Mouse (Mus musculus): ENCODE results near the gene Ush2a. TPM values are rescaled to one million over a fixed set of nuclear protein-coding genes. Genes with fewer than 3 reads are reported as not detected.

Gene Ush2a
- polyA plus RNA-seq, 1 experiment: 0.19 TPM

- no peak overlapping the region for H3K4me3 ChIP-seq (ENCODE audit: insufficient read depth, low read length)
- no peaks in the 10 kb centered on the region for H3K4me1 ChIP-seq (ENCODE audit: control insufficient read depth, insufficient read depth, low read length)
- H3K27ac ChIP-seq (ENCODE audit: insufficient read depth, low read length): no peak overlapping the region
- TF ChIP-seq POLR2A (IDR thresholded peaks at IDR 0.05; ENCODE audit: extremely low read depth, insufficient read depth, low read length) (no peak), CTCF (IDR thresholded peaks at IDR 0.05; ENCODE audit: extremely low read depth, insufficient read depth, low read length) (no peak)
Measured at GRCm38 (mm10) chr1:188824878-188825532, 563.2 kb downstream of the Ush2a start.

- Histone ChIP-seq H3K4me3 (ENCODE audit: insufficient read depth, low read length) (no peak overlapping the region), H3K27ac (ENCODE audit: insufficient read depth, low read length) (no peak overlapping the region), H3K4me1 (ENCODE audit: control insufficient read depth, insufficient read depth, low read length) (no peaks in the 10 kb centered on the region)
- no peak for TF ChIP-seq CTCF (IDR thresholded peaks at IDR 0.05; ENCODE audit: extremely low read depth, insufficient read depth, low read length)
- TF ChIP-seq POLR2A (IDR thresholded peaks at IDR 0.05; ENCODE audit: extremely low read depth, insufficient read depth, low read length): no peak
Measured at GRCm38 (mm10) chr1:188830527-188831407, 568.9 kb downstream of the Ush2a start.

- Histone ChIP-seq H3K27ac (ENCODE audit: insufficient read depth, low read length) (no peak overlapping the region), H3K4me3 (ENCODE audit: insufficient read depth, low read length) (no peak overlapping the region), H3K4me1 (ENCODE audit: control insufficient read depth, insufficient read depth, low read length) (no peaks in the 10 kb centered on the region)
- TF ChIP-seq POLR2A (IDR thresholded peaks at IDR 0.05; ENCODE audit: extremely low read depth, insufficient read depth, low read length) (no peak), CTCF (IDR thresholded peaks at IDR 0.05; ENCODE audit: extremely low read depth, insufficient read depth, low read length) (no peak)
Measured at GRCm38 (mm10) chr1:188833906-188834305, 572.1 kb downstream of the Ush2a start.

- Histone ChIP-seq H3K27ac (ENCODE audit: insufficient read depth, low read length) (no peak overlapping the region), H3K4me1 (ENCODE audit: control insufficient read depth, insufficient read depth, low read length) (no peaks in the 10 kb centered on the region)
- TF ChIP-seq CTCF (IDR thresholded peaks at IDR 0.05; ENCODE audit: extremely low read depth, insufficient read depth, low read length): no peak
- no peak for TF ChIP-seq POLR2A (IDR thresholded peaks at IDR 0.05; ENCODE audit: extremely low read depth, insufficient read depth, low read length)
Measured at GRCm38 (mm10) chr1:188834770-188835169, 572.9 kb downstream of the Ush2a start.

GRCm38 (mm10) chr1:188837613-188838295 lies 575.9 kb downstream of the Ush2a start:
- H3K4me1 ChIP-seq (ENCODE audit: control insufficient read depth, insufficient read depth, low read length): no peaks in the 10 kb centered on the region
- no peak overlapping the region for H3K27ac ChIP-seq (ENCODE audit: insufficient read depth, low read length)
- H3K4me3 ChIP-seq (ENCODE audit: insufficient read depth, low read length): no peak overlapping the region
- TF ChIP-seq CTCF (IDR thresholded peaks at IDR 0.05; ENCODE audit: extremely low read depth, insufficient read depth, low read length): no peak
- TF ChIP-seq POLR2A (IDR thresholded peaks at IDR 0.05; ENCODE audit: extremely low read depth, insufficient read depth, low read length): no peak

More at GRCm38 (mm10) chr1:188834770-188835169, 572.9 kb downstream of the Ush2a start:
- no peak overlapping the region for H3K4me3 ChIP-seq (ENCODE audit: insufficient read depth, low read length)

GRCm38 (mm10) chr1:188847242-188847641 lies 585.4 kb downstream of the Ush2a start:
- Histone ChIP-seq H3K27ac (ENCODE audit: insufficient read depth, low read length) (no peak overlapping the region), H3K4me1 (ENCODE audit: control insufficient read depth, insufficient read depth, low read length) (no peaks in the 10 kb centered on the region), H3K4me3 (ENCODE audit: insufficient read depth, low read length) (no peak overlapping the region)
- no peak for TF ChIP-seq POLR2A (IDR thresholded peaks at IDR 0.05; ENCODE audit: extremely low read depth, insufficient read depth, low read length)
- TF ChIP-seq CTCF (IDR thresholded peaks at IDR 0.05; ENCODE audit: extremely low read depth, insufficient read depth, low read length): no peak

- H3K27ac ChIP-seq (ENCODE audit: insufficient read depth, low read length): no peak overlapping the region
- no peak overlapping the region for H3K4me3 ChIP-seq (ENCODE audit: insufficient read depth, low read length)
- TF ChIP-seq CTCF (IDR thresholded peaks at IDR 0.05; ENCODE audit: extremely low read depth, insufficient read depth, low read length) (no peak), POLR2A (IDR thresholded peaks at IDR 0.05; ENCODE audit: extremely low read depth, insufficient read depth, low read length) (no peak)
- H3K4me1 ChIP-seq (ENCODE audit: control insufficient read depth, insufficient read depth, low read length): no peaks in the 10 kb centered on the region
Measured at GRCm38 (mm10) chr1:188852776-188853175, 591.0 kb downstream of the Ush2a start.

GRCm38 (mm10) chr1:188854240-188854639 lies 592.4 kb downstream of the Ush2a start:
- Histone ChIP-seq H3K27ac (ENCODE audit: insufficient read depth, low read length) (no peak overlapping the region), H3K4me3 (ENCODE audit: insufficient read depth, low read length) (no peak overlapping the region), H3K4me1 (ENCODE audit: control insufficient read depth, insufficient read depth, low read length) (no peaks in the 10 kb centered on the region)
- TF ChIP-seq CTCF (IDR thresholded peaks at IDR 0.05; ENCODE audit: extremely low read depth, insufficient read depth, low read length) (no peak), POLR2A (IDR thresholded peaks at IDR 0.05; ENCODE audit: extremely low read depth, insufficient read depth, low read length) (no peak)

GRCm38 (mm10) chr1:188855034-188855433 lies 593.2 kb downstream of the Ush2a start:
- Histone ChIP-seq H3K4me1 (ENCODE audit: control insufficient read depth, insufficient read depth, low read length) (no peaks in the 10 kb centered on the region), H3K27ac (ENCODE audit: insufficient read depth, low read length) (no peak overlapping the region), H3K4me3 (ENCODE audit: insufficient read depth, low read length) (no peak overlapping the region)
- TF ChIP-seq CTCF (IDR thresholded peaks at IDR 0.05; ENCODE audit: extremely low read depth, insufficient read depth, low read length) (no peak), POLR2A (IDR thresholded peaks at IDR 0.05; ENCODE audit: extremely low read depth, insufficient read depth, low read length) (no peak)

All from cortical plate, adult 2 months (tissue).